Mouse (Mus musculus): ENCODE measurements around the gene Fkbpl. TPM values are rescaled to one million over a fixed set of nuclear protein-coding genes. Genes with fewer than 3 reads are reported as not detected.

Fkbpl gene
- polyA plus RNA-seq, 1 experiment from 2014 or later: 19.3 TPM

DNA sequence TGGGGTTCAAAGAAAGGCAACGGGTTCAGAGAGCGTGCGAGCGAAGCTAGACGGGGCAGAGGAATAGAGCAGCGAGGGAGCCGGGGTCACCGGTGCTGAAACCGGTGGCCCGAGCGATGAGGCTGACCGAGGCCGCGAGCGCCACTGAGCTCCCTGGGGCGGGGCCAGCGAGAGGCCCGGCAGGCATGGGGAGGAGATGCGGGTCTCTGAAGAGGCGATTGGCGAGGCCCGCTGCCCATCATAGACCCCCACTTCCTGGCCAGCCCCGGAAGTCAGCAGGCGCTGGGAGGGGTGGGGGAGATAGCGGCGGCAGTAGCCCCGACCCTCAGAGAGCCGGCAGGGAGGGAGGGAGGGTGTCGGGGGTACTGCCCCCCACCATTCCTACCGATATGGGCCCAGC is 39.0 kb upstream of the Fkbpl start:
- H3K4me3 ChIP-seq (ENCODE audit: low read depth, low read length): peak overlapping the region; percentile 96
- H3K27me3 ChIP-seq (ENCODE audit: control insufficient read depth, insufficient read depth, low read length): no peaks in the 10 kb centered on the region
- H3K9me3 ChIP-seq (ENCODE audit: control insufficient read depth, low read length): no peaks in the 10 kb centered on the region
- H3K36me3 ChIP-seq (ENCODE audit: control insufficient read depth, insufficient read depth, low read length): peaks cover 4% of the 10 kb centered on the region; the same call in 1 of the 2 replicates
- peak; percentile 97 for DNase-seq (ENCODE audit: low spot score)
- H3K27ac ChIP-seq (replicated peaks; ENCODE audit: low read depth, low read length): peak overlapping the region; percentile 72; the same call in 1 of the 2 replicates
- ATAC-seq (ENCODE audit: insufficient number of reproducible peaks, low FRiP score, low TSS enrichment, low read depth): peak; percentile 14
- H3K9ac ChIP-seq (ENCODE audit: low read length): peak overlapping the region; percentile 89
- H3K4me2 ChIP-seq (ENCODE audit: low read depth, severe bottlenecking): peak overlapping the region; percentile 93
- WGBS: under 1% methylated on average over 23 of the region's 30 CpGs
- H3K4me1 ChIP-seq (ENCODE audit: control insufficient read depth, insufficient read depth, low read length): peaks cover 16% of the 10 kb centered on the region

DNA sequence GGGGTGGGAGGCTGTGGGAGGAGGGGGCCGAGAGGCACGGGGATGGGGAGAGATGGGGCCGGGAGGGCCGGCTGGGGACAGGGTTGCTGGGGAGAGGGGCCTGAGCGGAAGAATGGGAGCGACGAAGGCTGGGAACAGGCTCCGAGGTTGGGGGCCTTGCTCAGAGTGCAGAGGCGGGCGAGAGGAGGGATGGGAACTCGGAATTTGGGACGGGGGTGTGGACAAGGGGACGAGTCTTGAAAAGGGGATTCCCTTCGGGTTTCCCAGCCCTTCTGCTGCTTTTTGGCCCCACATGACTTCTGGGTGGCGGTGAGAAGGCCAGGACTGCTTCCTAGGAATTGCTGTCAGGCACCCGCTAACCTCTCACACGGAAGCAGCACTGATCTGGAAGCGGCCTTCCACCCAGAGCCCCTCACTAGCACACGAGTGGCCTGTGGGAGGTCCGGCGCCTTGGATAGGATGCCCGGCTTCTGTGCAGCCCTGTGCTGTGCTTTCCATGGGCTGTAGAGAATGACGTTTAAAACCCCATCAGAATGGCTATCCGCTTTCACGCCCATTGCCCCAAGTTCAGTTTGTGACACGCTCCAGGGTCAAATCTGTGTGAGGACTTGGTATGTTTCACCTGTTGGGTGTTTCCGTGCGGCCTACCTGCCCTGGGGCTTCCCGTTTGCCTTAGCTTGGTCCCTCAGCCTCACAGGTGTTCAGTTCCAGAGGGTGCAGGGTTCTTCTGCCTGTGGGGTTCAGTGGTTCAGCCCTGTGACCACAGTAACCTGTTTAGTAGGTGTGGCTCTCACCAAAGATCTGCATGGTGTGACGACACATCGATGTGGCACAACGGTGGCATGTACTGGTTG is 38.2 kb upstream of the Fkbpl start:
- ATAC-seq (ENCODE audit: insufficient number of reproducible peaks, low FRiP score, low TSS enrichment, low read depth) (no peak), DNase-seq (ENCODE audit: low spot score) (no peak)
- H3K4me3 ChIP-seq (ENCODE audit: low read depth, low read length): peak overlapping the region; percentile 96
- H3K27me3 ChIP-seq (ENCODE audit: control insufficient read depth, insufficient read depth, low read length): no peaks in the 10 kb centered on the region
- no peaks in the 10 kb centered on the region for H3K9me3 ChIP-seq (ENCODE audit: control insufficient read depth, low read length)
- H3K4me2 ChIP-seq (ENCODE audit: low read depth, severe bottlenecking): peak overlapping the region; percentile 93
- peaks cover 16% of the 10 kb centered on the region for H3K4me1 ChIP-seq (ENCODE audit: control insufficient read depth, insufficient read depth, low read length)
- H3K36me3 ChIP-seq (ENCODE audit: control insufficient read depth, insufficient read depth, low read length): peaks cover 8% of the 10 kb centered on the region; the same call in 1 of the 2 replicates
- H3K9ac ChIP-seq (ENCODE audit: low read length): peak overlapping the region; percentile 89
- WGBS: 18% methylated on average over 31 of the region's 32 CpGs
- peak overlapping the region; percentile 68; the same call in 1 of the 2 replicates for H3K27ac ChIP-seq (replicated peaks; ENCODE audit: low read depth, low read length)

DNA sequence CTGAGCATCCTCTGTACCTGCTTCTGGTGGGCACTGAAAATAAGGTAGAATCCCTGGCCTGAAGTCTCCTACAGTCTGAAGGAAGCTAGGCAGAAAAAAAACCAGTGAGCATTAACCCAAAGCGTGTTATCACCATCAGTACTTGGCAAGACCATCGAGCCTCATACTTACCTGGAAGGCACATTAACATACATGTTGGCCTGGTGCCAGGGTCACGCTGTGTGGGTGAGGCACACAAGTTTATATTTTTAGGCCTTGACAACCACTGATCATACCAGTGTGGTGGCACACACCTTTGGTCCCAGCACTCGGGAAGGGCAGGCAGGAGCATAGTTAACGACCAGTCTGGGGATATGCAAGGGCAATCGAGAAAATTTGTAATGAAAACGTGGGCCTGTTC is 36.6 kb upstream of the Fkbpl start:
- WGBS: 92% methylated on average over 7 of the region's 7 CpGs
- ATAC-seq (ENCODE audit: insufficient number of reproducible peaks, low FRiP score, low TSS enrichment, low read depth) (no peak), DNase-seq (ENCODE audit: low spot score) (no peak)
- Histone ChIP-seq H3K27ac (replicated peaks; ENCODE audit: low read depth, low read length) (no peak overlapping the region), H3K9me3 (ENCODE audit: control insufficient read depth, low read length) (no peaks in the 10 kb centered on the region), H3K4me1 (ENCODE audit: control insufficient read depth, insufficient read depth, low read length) (peaks cover 14% of the 10 kb centered on the region), H3K27me3 (ENCODE audit: control insufficient read depth, insufficient read depth, low read length) (no peaks in the 10 kb centered on the region), H3K4me3 (ENCODE audit: low read depth, low read length) (no peak overlapping the region), H3K36me3 (ENCODE audit: control insufficient read depth, insufficient read depth, low read length) (peaks cover 18% of the 10 kb centered on the region), H3K4me2 (ENCODE audit: low read depth, severe bottlenecking) (no peak overlapping the region), H3K9ac (ENCODE audit: low read length) (no peak overlapping the region)

DNA sequence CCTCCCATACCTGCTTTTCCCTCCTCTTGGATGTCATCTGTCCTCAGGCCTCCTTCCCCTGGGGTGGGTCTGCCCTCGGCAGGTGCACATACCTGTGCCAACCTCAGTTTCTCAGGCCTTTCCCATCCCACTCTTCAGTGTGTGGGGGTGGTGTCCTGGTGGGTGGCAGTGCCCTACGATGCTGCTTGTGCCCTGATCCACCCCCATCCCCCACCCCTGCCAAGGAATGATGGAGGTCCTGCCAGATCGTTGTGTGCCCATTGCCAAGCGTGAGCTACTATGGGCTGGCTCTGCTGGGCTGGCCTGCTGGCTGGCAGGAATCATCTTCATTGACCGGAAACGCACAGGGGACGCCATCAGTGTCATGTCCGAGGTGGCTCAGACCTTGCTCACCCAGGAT is 33.5 kb upstream of the Fkbpl start:
- Histone ChIP-seq H3K9ac (ENCODE audit: low read length) (no peak overlapping the region), H3K27ac (replicated peaks; ENCODE audit: low read depth, low read length) (no peak overlapping the region), H3K4me3 (ENCODE audit: low read depth, low read length) (no peak overlapping the region), H3K4me1 (ENCODE audit: control insufficient read depth, insufficient read depth, low read length) (peaks cover 6% of the 10 kb centered on the region), H3K36me3 (ENCODE audit: control insufficient read depth, insufficient read depth, low read length) (peaks cover 25% of the 10 kb centered on the region), H3K4me2 (ENCODE audit: low read depth, severe bottlenecking) (no peak overlapping the region), H3K27me3 (ENCODE audit: control insufficient read depth, insufficient read depth, low read length) (no peaks in the 10 kb centered on the region), H3K9me3 (ENCODE audit: control insufficient read depth, low read length) (no peaks in the 10 kb centered on the region)
- WGBS: 92% methylated on average over 8 of the region's 8 CpGs
- ATAC-seq (ENCODE audit: insufficient number of reproducible peaks, low FRiP score, low TSS enrichment, low read depth) (no peak), DNase-seq (ENCODE audit: low spot score) (no peak)

DNA sequence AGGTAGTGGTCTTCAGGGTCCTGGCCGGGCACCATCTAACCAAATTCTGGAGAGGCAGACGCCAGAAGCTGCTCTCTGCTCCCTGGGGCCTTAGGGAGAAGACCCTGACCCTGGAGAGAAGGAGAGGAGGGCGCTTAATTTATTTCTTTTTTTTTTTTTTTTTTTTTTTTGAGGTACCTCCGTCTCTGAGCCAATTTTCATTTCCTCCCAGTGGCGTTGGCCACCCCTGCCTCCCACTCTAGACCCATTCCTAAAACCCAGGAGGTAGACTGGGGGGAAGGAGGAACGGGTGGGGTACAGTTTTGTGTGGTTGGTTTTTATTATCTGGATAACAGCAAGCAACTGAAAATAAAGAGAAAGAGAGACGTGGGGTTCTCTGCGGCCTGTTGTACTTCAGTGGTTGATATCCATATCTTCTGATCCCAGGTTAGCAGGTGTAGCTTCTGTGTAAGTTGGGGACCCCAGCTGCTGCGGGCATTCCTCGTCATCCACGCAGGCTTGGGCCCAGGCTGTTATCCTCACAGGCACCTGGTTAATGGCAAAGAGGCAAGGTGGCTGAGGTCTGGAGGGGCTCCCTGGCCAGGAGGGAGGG is 31.4 kb upstream of the Fkbpl start:
- no peak overlapping the region; the same call in 1 of the 2 replicates for H3K4me2 ChIP-seq (ENCODE audit: low read depth, severe bottlenecking)
- ATAC-seq (ENCODE audit: insufficient number of reproducible peaks, low FRiP score, low TSS enrichment, low read depth) (no peak), DNase-seq (ENCODE audit: low spot score) (no peak)
- H3K9ac ChIP-seq (ENCODE audit: low read length): no peak overlapping the region
- H3K9me3 ChIP-seq (ENCODE audit: control insufficient read depth, low read length): no peaks in the 10 kb centered on the region
- peaks cover 25% of the 10 kb centered on the region for H3K36me3 ChIP-seq (ENCODE audit: control insufficient read depth, insufficient read depth, low read length)
- WGBS: 86% methylated on average over 11 of the region's 11 CpGs
- no peaks in the 10 kb centered on the region for H3K27me3 ChIP-seq (ENCODE audit: control insufficient read depth, insufficient read depth, low read length)
- no peaks in the 10 kb centered on the region for H3K4me1 ChIP-seq (ENCODE audit: control insufficient read depth, insufficient read depth, low read length)
- H3K27ac ChIP-seq (replicated peaks; ENCODE audit: low read depth, low read length): no peak overlapping the region
- no peak overlapping the region for H3K4me3 ChIP-seq (ENCODE audit: low read depth, low read length)

DNA sequence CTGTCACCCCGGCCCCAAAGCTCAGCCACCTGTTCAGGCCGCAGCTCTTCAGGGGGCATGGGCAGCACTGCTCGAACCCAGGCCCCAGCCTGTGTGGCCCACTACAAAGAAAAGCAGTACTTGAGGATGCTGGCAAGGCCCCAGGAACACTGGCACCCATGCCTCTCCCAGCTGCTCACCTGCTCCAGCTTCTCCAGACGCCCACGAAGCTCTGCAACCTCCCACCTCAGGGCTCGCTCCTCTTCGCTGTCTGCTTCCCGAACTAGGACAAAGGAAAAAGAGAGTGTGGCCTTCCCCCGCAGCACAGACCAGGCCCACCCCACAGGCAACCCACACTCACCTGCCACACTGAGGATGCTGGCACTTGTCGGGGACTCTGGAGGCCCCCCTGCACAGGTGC is 30.7 kb upstream of the Fkbpl start:
- Histone ChIP-seq H3K4me1 (ENCODE audit: control insufficient read depth, insufficient read depth, low read length) (no peaks in the 10 kb centered on the region), H3K36me3 (ENCODE audit: control insufficient read depth, insufficient read depth, low read length) (peaks cover 25% of the 10 kb centered on the region), H3K9ac (ENCODE audit: low read length) (no peak overlapping the region), H3K4me3 (ENCODE audit: low read depth, low read length) (no peak overlapping the region), H3K27ac (replicated peaks; ENCODE audit: low read depth, low read length) (no peak overlapping the region), H3K9me3 (ENCODE audit: control insufficient read depth, low read length) (no peaks in the 10 kb centered on the region), H3K27me3 (ENCODE audit: control insufficient read depth, insufficient read depth, low read length) (no peaks in the 10 kb centered on the region), H3K4me2 (ENCODE audit: low read depth, severe bottlenecking) (no peak overlapping the region)
- DNase-seq (ENCODE audit: low spot score) (no peak), ATAC-seq (ENCODE audit: insufficient number of reproducible peaks, low FRiP score, low TSS enrichment, low read depth) (no peak)
- WGBS: 86% methylated on average over 10 of the region's 10 CpGs

DNA sequence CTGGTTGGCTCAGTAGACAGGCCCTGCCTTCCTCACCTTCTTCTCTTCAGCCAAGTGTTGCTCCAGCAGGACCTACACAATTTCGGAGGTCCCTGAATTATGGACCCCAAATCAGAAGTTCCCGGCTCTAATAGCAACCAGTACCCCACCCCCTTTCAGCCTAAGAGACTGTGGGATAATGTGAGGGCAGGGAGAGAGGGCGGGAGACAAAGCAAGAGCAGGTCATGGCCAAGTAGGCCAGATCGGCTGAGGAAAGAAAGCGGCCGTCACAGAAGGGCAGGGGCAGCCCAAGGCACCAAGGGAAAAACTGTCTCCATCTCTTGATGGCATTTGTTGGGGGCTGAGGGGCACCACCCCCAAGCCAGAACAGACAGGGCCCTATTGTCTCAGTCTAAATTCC is 28.7 kb upstream of the Fkbpl start, which contains the start of gene Egfl8:
Egfl8 (minus strand) TSS at position 101 of the 400 bp plus-strand sequence.
- H3K9ac ChIP-seq (ENCODE audit: low read length): no peak within 1 kb of the TSS

DNA sequence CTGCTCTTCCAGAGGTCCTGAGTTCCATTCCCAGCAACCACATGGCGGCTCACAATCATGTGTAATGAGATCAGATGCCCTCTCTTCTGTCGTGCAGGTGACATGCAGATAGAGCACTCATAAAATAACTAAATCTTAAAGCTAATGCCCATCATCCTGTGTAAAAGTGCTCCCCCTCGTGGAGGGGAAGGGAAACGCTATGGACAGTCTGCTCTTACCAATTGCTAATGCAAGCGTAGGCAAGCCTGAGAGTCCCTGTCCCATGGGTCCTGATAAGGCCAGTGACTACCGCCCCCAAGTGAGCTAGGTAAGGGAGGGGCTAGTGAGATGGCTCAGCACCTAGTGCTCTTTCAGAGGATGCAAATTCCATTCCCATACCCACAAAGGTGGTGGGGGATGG is 25.6 kb upstream of the Fkbpl start:
- H3K4me1 ChIP-seq (ENCODE audit: control insufficient read depth, insufficient read depth, low read length): no peaks in the 10 kb centered on the region
- ATAC-seq (ENCODE audit: insufficient number of reproducible peaks, low FRiP score, low TSS enrichment, low read depth) (no peak), DNase-seq (ENCODE audit: low spot score) (peak; percentile 74)
- H3K9ac ChIP-seq (ENCODE audit: low read length): no peak overlapping the region
- 21% methylated on average over 6 of the region's 6 CpGs for WGBS
- no peak overlapping the region for H3K4me2 ChIP-seq (ENCODE audit: low read depth, severe bottlenecking)
- no peak overlapping the region for H3K4me3 ChIP-seq (ENCODE audit: low read depth, low read length)
- peaks cover 2% of the 10 kb centered on the region; the same call in 1 of the 2 replicates for H3K36me3 ChIP-seq (ENCODE audit: control insufficient read depth, insufficient read depth, low read length)
- no peaks in the 10 kb centered on the region for H3K27me3 ChIP-seq (ENCODE audit: control insufficient read depth, insufficient read depth, low read length)
- H3K27ac ChIP-seq (replicated peaks; ENCODE audit: low read depth, low read length): no peak overlapping the region
- no peaks in the 10 kb centered on the region for H3K9me3 ChIP-seq (ENCODE audit: control insufficient read depth, low read length)

More for the DNA sequence above, 28.7 kb upstream of the Fkbpl start, which contains the start of gene Egfl8:
- 83% methylated on average over 6 of the region's 6 CpGs for WGBS
- ATAC-seq (ENCODE audit: insufficient number of reproducible peaks, low FRiP score, low TSS enrichment, low read depth) (no peak), DNase-seq (ENCODE audit: low spot score) (no peak)
- peaks cover 24% of the 10 kb centered on the region for H3K36me3 ChIP-seq (ENCODE audit: control insufficient read depth, insufficient read depth, low read length)
- H3K4me2 ChIP-seq (ENCODE audit: low read depth, severe bottlenecking): no peak within 1 kb of the TSS
- no peak within 1 kb of the TSS for H3K4me3 ChIP-seq (ENCODE audit: low read depth, low read length)
- H3K9me3 ChIP-seq (ENCODE audit: control insufficient read depth, low read length): no peaks in the 10 kb centered on the region
- H3K27me3 ChIP-seq (ENCODE audit: control insufficient read depth, insufficient read depth, low read length): no peaks in the 10 kb centered on the region
- no peaks in the 10 kb centered on the region for H3K4me1 ChIP-seq (ENCODE audit: control insufficient read depth, insufficient read depth, low read length)
- H3K27ac ChIP-seq (replicated peaks; ENCODE audit: low read depth, low read length): no peak within 1 kb of the TSS

Measured in limb, embryonic 11.5 days (tissue).